In the genomic region with DNA sequence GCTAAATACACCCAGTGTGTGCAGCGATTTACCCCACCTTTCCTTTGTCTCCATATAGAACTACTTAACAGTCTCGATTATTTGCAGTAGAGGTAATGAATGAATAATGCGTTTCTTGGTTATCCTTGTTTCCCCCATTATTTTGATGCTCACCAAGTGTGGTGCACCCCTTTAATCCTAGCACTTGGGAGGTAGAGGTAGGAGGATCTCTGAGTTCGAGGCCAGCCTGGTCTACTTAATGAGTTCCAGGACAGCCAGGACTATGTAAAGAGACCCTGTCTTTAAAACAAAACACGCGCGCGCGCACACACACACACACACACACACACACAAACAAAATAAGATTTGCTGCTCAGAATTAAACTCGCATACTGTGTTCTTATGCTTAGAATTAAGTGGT, we compare ENCODE assay signal across 8 mouse cellular contexts. TPM values are rescaled to one million over a fixed set of nuclear protein-coding genes. Genes with fewer than 3 reads are reported as not detected.
DNase-seq lines count a peak whose midpoint lies in the region; ATAC-seq and TF ChIP-seq lines count a peak whose summit lies in the region.

No protein-coding gene starts in this region.

- H3K9ac ChIP-seq in CH12.LX (ENCODE audit: insufficient read depth, low read depth) = peak overlapping the region; percentile 99
- peak overlapping the region; percentile 86 for H3K9ac ChIP-seq in embryonic facial prominence, embryonic 15.5 days
- H3K9ac ChIP-seq in stomach, embryonic 15.5 days = peak overlapping the region; percentile 96

- no peak for TF ChIP-seq EP300 in CH12.LX (IDR thresholded peaks at IDR 0.05; ENCODE audit: low read length)

- H3K27ac ChIP-seq in heart, embryonic 10.5 days = peak overlapping the region; percentile 97
- peak overlapping the region; percentile 82 for H3K27ac ChIP-seq in CH12.LX (ENCODE audit: insufficient read depth, low read depth)
- H3K27ac ChIP-seq in embryonic facial prominence, embryonic 15.5 days (replicated peaks) = peak overlapping the region; percentile 96
- peak overlapping the region; percentile 99 for H3K27ac ChIP-seq in stomach, embryonic 15.5 days

- intact Hi-C loops in heart, postnatal 10 days (cut with DNase I) = loop anchor here (2.0 kb wide), 1 partner anchor 39 kb away; a partner anchor contains a TSS
- intact Hi-C loops in left cerebral cortex, postnatal 36 days (cut with DNase I) = no loop called here

- H3K4me3 ChIP-seq in heart, embryonic 10.5 days = peak overlapping the region; percentile 99
- peak overlapping the region; percentile 94 to 97 (median 97) for H3K4me3 ChIP-seq in CH12.LX (replicated peaks in 1 of 3; ENCODE audit: low read depth in 2 of 3, low read length in 2 of 3, poor library complexity in 1 of 3)
- H3K4me3 ChIP-seq in embryonic facial prominence, embryonic 15.5 days (replicated peaks) = peak overlapping the region; percentile 74
- H3K4me3 ChIP-seq in stomach, embryonic 15.5 days (replicated peaks) = peak overlapping the region; percentile 96

- dilution Hi-C loops in CH12.LX (cut with MboI; ENCODE audit: extremely low pct_ligation_motif_present, extremely low pct_unique_long_range_greater_than_20kb, low sequenced_read_pairs) = no loop called here

- peaks cover 57% of the 10 kb centered on the region for H3K79me2 ChIP-seq in CH12.LX (replicated peaks; ENCODE audit: control insufficient read depth, extremely low read depth, insufficient read depth, poor library complexity, severe bottlenecking)

- peaks cover 21% of the 10 kb centered on the region for H3K36me3 ChIP-seq in heart, embryonic 10.5 days
- peaks cover 16 to 24% of the 10 kb centered on the region in 2 experiments for H3K36me3 ChIP-seq in CH12.LX (replicated peaks in 1 of 2; ENCODE audit: control insufficient read depth in 1 of 2, insufficient read depth in 1 of 2, low read length in 1 of 2)
- H3K36me3 ChIP-seq in embryonic facial prominence, embryonic 15.5 days = peaks cover 14% of the 10 kb centered on the region; the same call in 1 of the 2 replicates
- H3K36me3 ChIP-seq in stomach, embryonic 15.5 days = 0 out of 2 replicates have a peak, but pooled peaks cover 3% of the 10 kb centered on the region

- peak overlapping the region; percentile 88 for H3K4me2 ChIP-seq in CH12.LX (ENCODE audit: insufficient read depth, low read depth, poor library complexity, severe bottlenecking)
- H3K4me2 ChIP-seq in embryonic facial prominence, embryonic 15.5 days (replicated peaks) = peak overlapping the region; percentile 63
- H3K4me2 ChIP-seq in stomach, embryonic 15.5 days = peak overlapping the region; percentile 63

- no peak for TF ChIP-seq CTCF in CH12.LX (conservative IDR thresholded peaks at IDR 0.05 in 1 of 2, IDR thresholded peaks at IDR 0.05 in 1 of 2; ENCODE audit: low read depth in 2 of 2, low read length in 2 of 2)

- TF ChIP-seq RAD21 in CH12.LX (IDR thresholded peaks at IDR 0.05; ENCODE audit: low read depth, low read length) = no peak

- no peaks in the 10 kb centered on the region for H3K27me3 ChIP-seq in heart, embryonic 10.5 days (ENCODE audit: insufficient read depth, poor library complexity, severe bottlenecking)
- no peaks in the 10 kb centered on the region for H3K27me3 ChIP-seq in CH12.LX (replicated peaks)
- no peaks in the 10 kb centered on the region for H3K27me3 ChIP-seq in embryonic facial prominence, embryonic 15.5 days
- H3K27me3 ChIP-seq in stomach, embryonic 15.5 days (replicated peaks) = no peaks in the 10 kb centered on the region

- DNase-seq in heart, embryonic 10.5 days (ENCODE audit: low spot score) = no peak
- no peak for DNase-seq in heart, postnatal 10 days
- peak; percentile 20 for DNase-seq in CH12.LX (ENCODE audit: extremely low read depth)
- DNase-seq in liver = peak; percentile 10
- DNase-seq in cerebellum, postnatal 36 days = no peak
- DNase-seq in left cerebral cortex, postnatal 36 days (ENCODE audit: low spot score in 2 of 2) = no peak

- peaks cover 11% of the 10 kb centered on the region for H3K4me1 ChIP-seq in heart, embryonic 10.5 days
- peaks cover 3 to 11% of the 10 kb centered on the region in 2 experiments; a peak in 2 of 4 replicates for H3K4me1 ChIP-seq in CH12.LX (ENCODE audit: control insufficient read depth in 1 of 2, insufficient read depth in 2 of 2)
- peaks cover 12% of the 10 kb centered on the region for H3K4me1 ChIP-seq in embryonic facial prominence, embryonic 15.5 days
- peaks cover 4% of the 10 kb centered on the region for H3K4me1 ChIP-seq in stomach, embryonic 15.5 days

- TF ChIP-seq POLR2A in CH12.LX (IDR thresholded peaks at IDR 0.05; ENCODE audit: low read depth, low read length) = no peak

- 21% methylated on average over 10 of the region's 10 CpGs for WGBS in heart, embryonic 10.5 days
- 20% methylated on average over 10 of the region's 10 CpGs for WGBS in embryonic facial prominence, embryonic 15.5 days
- WGBS in stomach, embryonic 15.5 days = 21% methylated on average over 10 of the region's 10 CpGs

- in situ Hi-C loops in CH12.LX (cut with MboI; ENCODE audit: low pct_ligation_motif_present, low pct_unique_long_range_greater_than_20kb, low sequenced_read_pairs) = loop anchor here (10.0 kb wide), 1 partner anchor 69 kb away; no protein-coding TSS in a partner anchor

- no peaks in the 10 kb centered on the region for H3K9me3 ChIP-seq in heart, embryonic 10.5 days
- no peaks in the 10 kb centered on the region for H3K9me3 ChIP-seq in CH12.LX (replicated peaks; ENCODE audit: low read length)
- no peaks in the 10 kb centered on the region for H3K9me3 ChIP-seq in embryonic facial prominence, embryonic 15.5 days (replicated peaks)
- no peaks in the 10 kb centered on the region for H3K9me3 ChIP-seq in stomach, embryonic 15.5 days

- ATAC-seq in embryonic facial prominence, embryonic 15.5 days (ENCODE audit: insufficient number of reproducible peaks, low FRiP score, low TSS enrichment, low read depth) = no peak
- ATAC-seq in stomach, embryonic 15.5 days (ENCODE audit: insufficient read depth, low FRiP score, low read depth) = no peak

TF ChIP-seq in CH12.LX, 34 proteins besides CTCF, POLR2A, EP300 and RAD21:
- TF ChIP-seq MAFK (IDR thresholded peaks at IDR 0.05; ENCODE audit: insufficient replicate concordance, low read length) = no peak
- no peak for TF ChIP-seq HCFC1 (IDR thresholded peaks at IDR 0.05; ENCODE audit: low read depth, low read length)
- TF ChIP-seq ZKSCAN1 (IDR thresholded peaks at IDR 0.05; ENCODE audit: borderline replicate concordance, low read depth, low read length) = no peak
- no peak for TF ChIP-seq BHLHE40 (IDR thresholded peaks at IDR 0.05; ENCODE audit: low read depth, low read length)
- TF ChIP-seq NRF1 (IDR thresholded peaks at IDR 0.05; ENCODE audit: low read depth, low read length) = no peak
- 0 out of 2 replicates have a peak, but pooled peaks have one; percentile 39 for TF ChIP-seq CHD1 (IDR thresholded peaks at IDR 0.05; ENCODE audit: low read depth, low read length)
- TF ChIP-seq SIN3A (IDR thresholded peaks at IDR 0.05; ENCODE audit: low read length) = peak; percentile 18; the same call in 1 of the 2 replicates
- no peak for TF ChIP-seq POLR2AphosphoS2 (IDR thresholded peaks at IDR 0.05; ENCODE audit: low read depth, low read length)
- no peak for TF ChIP-seq GABPA (IDR thresholded peaks at IDR 0.05; ENCODE audit: insufficient replicate concordance, low read depth, low read length)
- TF ChIP-seq ZMIZ1 (IDR thresholded peaks at IDR 0.05; ENCODE audit: low read depth, low read length) = no peak
- no peak for TF ChIP-seq ZNF384 (IDR thresholded peaks at IDR 0.05; ENCODE audit: low read depth, low read length)
- no peak for TF ChIP-seq IRF4 (IDR thresholded peaks at IDR 0.05; ENCODE audit: low read depth, low read length)
- no peak for TF ChIP-seq JUND (conservative IDR thresholded peaks at IDR 0.05; ENCODE audit: low read depth, low read length)

RNA-seq across cellular contexts. Expression of a gene that starts 1.0 kb away (rescaled TPM):
- 513 and 568 TPM in 2 replicates for polyA plus RNA-seq in heart, embryonic 10.5 days (2016; fragmentation: Nextera tagmentation; extraction: Ambion mirVana)
- 100 to 1,000 TPM; 238 to 252 TPM for total RNA-seq in heart, postnatal 10 days (2021)
- total RNA-seq in CH12.LX (2012; rRNA removed) = 271 and 341 TPM in 2 replicates
- 538 and 617 TPM in 2 replicates for total RNA-seq in CH12.LX (2014; rRNA removed)
- 355 and 362 TPM in 2 replicates for polyA plus RNA-seq in CH12.LX (2012; ENCODE audit: insufficient read length, low read depth)
- 518 and 555 TPM in 2 replicates for polyA plus RNA-seq in embryonic facial prominence, embryonic 15.5 days (2015; fragmentation: Nextera tagmentation; extraction: Ambion mirVana)
- 521 and 644 TPM in 2 replicates for polyA plus RNA-seq in stomach, embryonic 15.5 days (2015; fragmentation: Nextera tagmentation; extraction: Ambion mirVana)
- total RNA-seq in left cerebral cortex, postnatal 36 days (2021) = 100 to 1,000 TPM; 175 to 184 TPM

RNA-seq across cellular contexts. Expression of a gene that starts 37.7 kb away (rescaled TPM):
- polyA plus RNA-seq in heart, embryonic 10.5 days (2016; fragmentation: Nextera tagmentation; extraction: Ambion mirVana) = 194 and 197 TPM in 2 replicates
- 100 to 1,000 TPM; 166 to 172 TPM for total RNA-seq in heart, postnatal 10 days (2021)
- total RNA-seq in CH12.LX (2012; rRNA removed) = 60.2 and 66.0 TPM in 2 replicates
- 133 and 135 TPM in 2 replicates for total RNA-seq in CH12.LX (2014; rRNA removed)
- polyA plus RNA-seq in CH12.LX (2012; ENCODE audit: insufficient read length, low read depth) = 154 and 168 TPM in 2 replicates
- 215 TPM in 2 replicates for polyA plus RNA-seq in embryonic facial prominence, embryonic 15.5 days (2015; fragmentation: Nextera tagmentation; extraction: Ambion mirVana)
- 184 and 210 TPM in 2 replicates for polyA plus RNA-seq in stomach, embryonic 15.5 days (2015; fragmentation: Nextera tagmentation; extraction: Ambion mirVana)
- total RNA-seq in left cerebral cortex, postnatal 36 days (2021) = 100 to 1,000 TPM; 146 to 163 TPM

RNA-seq across cellular contexts. Expression of a gene that starts 40.4 kb away (rescaled TPM):
- polyA plus RNA-seq in heart, embryonic 10.5 days (2016; fragmentation: Nextera tagmentation; extraction: Ambion mirVana) = 24.1 and 26.9 TPM in 2 replicates
- total RNA-seq in heart, postnatal 10 days (2021) = 10 to 100 TPM; 14.0 to 15.5 TPM
- total RNA-seq in CH12.LX (2012; rRNA removed) (9.7 and 10.7 TPM in 2 replicates), CH12.LX (2014; rRNA removed) (8.0 and 8.8 TPM in 2 replicates)
- 20.8 and 22.4 TPM in 2 replicates for polyA plus RNA-seq in CH12.LX (2012; ENCODE audit: insufficient read length, low read depth)
- 39.6 and 43.8 TPM in 2 replicates for polyA plus RNA-seq in embryonic facial prominence, embryonic 15.5 days (2015; fragmentation: Nextera tagmentation; extraction: Ambion mirVana)
- 37.1 and 37.8 TPM in 2 replicates for polyA plus RNA-seq in stomach, embryonic 15.5 days (2015; fragmentation: Nextera tagmentation; extraction: Ambion mirVana)
- 10 to 100 TPM; 32.0 to 36.5 TPM for total RNA-seq in left cerebral cortex, postnatal 36 days (2021)

Comparison
In these comparisons a context has a peak if more than half of its experiments do, and no peak if none do; other contexts are left out.
1. DNase-seq: peak in CH12.LX (single experiment) and liver (single experiment); none in heart, embryonic 10.5 days (single experiment), heart, postnatal 10 days (0 of 2), cerebellum, postnatal 36 days (0 of 2) and left cerebral cortex, postnatal 36 days (0 of 2).
2. Peak in every context shown above with its lines, with median percentiles within 50 percentile points of each other: H3K27ac ChIP-seq, H3K4me3 ChIP-seq, H3K4me2 ChIP-seq and H3K9ac ChIP-seq.